Mouse (Mus musculus) cerebellum, adult 2 months (tissue): ENCODE data around the gene Hs3st2. TPM values are rescaled to one million over a fixed set of nuclear protein-coding genes. Genes with fewer than 3 reads are reported as not detected.

Experiments
- DNase-seq, 2 experiments: peaks; one replicate each; pipeline ENCODE4 v3.0.0; 2021
- H3K27ac ChIP-seq: fragments of 200-500 bp; 2 replicates; pipeline ENCODE4 v1.5.1; 2012; ENCODE audit warnings: low read length, control low read depth, inconsistent platforms; ENCODE audit not compliant: insufficient read depth
- H3K27me3 ChIP-seq: fragments of 200-500 bp; 2 replicates; pipeline ENCODE4 v1.6.1; 2012; ENCODE audit warnings: inconsistent platforms, mild to moderate bottlenecking, low read length, moderate library complexity; ENCODE audit not compliant: control insufficient read depth, insufficient read depth
- H3K4me1 ChIP-seq: fragments of 200-500 bp; 2 replicates; pipeline ENCODE4 v1.6.1; 2011; ENCODE audit warnings: low read length; ENCODE audit not compliant: control insufficient read depth, insufficient read depth
- H3K4me3 ChIP-seq: fragments of 200-500 bp; replicated peaks from 2 replicates; pipeline ENCODE3; 2011; ENCODE audit warnings: mild to moderate bottlenecking, low read depth, low read length, control low read depth; ENCODE audit not compliant: insufficient read depth
- CTCF ChIP-seq: fragments of 200-500 bp; IDR thresholded peaks from 2 replicates; pipeline ENCODE4 v1.5.1; 2011; ENCODE audit warnings: low read depth, mild to moderate bottlenecking, control low read depth, low read length, moderate library complexity, borderline replicate concordance; ENCODE audit not compliant: insufficient read depth
- POLR2A ChIP-seq: fragments of 200-500 bp; IDR thresholded peaks from 2 replicates; pipeline ENCODE4 v1.6.1; 2011; ENCODE audit warnings: low read length, control low read depth, borderline replicate concordance; ENCODE audit not compliant: insufficient read depth
- WGBS: fragments of 180-500 bp; shearing (Covaris S2); methylation state at CpG from one replicate; pipeline ENCODE4 v1.1.7; 2018; 5-methylcytosine and 5-hydroxymethylcytosine counted together
- polyA plus RNA-seq: library from polyadenylated mRNA; depleted of rRNA; stranded (reverse); fragments of >200 nt; gene quantifications from 2 replicates; pipeline ENCODE4 v1.2.3, GENCODE M21; 2012

The Hs3st2 gene
- polyA plus RNA-seq, 1 experiment, result 7.1 TPM

DNA sequence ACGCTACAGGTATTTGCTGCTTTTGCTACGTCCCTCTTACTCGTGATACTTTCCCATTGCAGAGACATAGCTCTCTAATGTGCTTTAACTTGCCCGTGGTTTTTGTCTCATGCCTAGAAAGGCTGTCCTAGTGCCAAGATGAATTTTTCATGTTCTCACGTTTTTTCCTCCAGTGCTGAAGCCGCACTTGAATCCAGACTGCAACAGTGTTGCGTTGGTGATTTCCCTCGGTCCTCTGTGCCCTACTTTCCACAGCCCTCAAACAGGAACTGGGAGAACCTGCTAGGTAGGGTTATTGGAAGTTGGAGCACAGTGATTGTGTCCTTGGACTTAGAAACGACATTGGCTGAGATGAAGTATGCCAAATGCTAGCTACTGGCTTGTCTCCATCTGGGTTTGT, 97.7 kb downstream of the Hs3st2 start:
- H3K27me3 ChIP-seq, result no peaks in the 10 kb centered on the region
- H3K4me3 ChIP-seq, result no peak overlapping the region
- peaks cover 4% of the 10 kb centered on the region; the same call in 1 of the 2 replicates for H3K4me1 ChIP-seq
- H3K27ac ChIP-seq, result no peak overlapping the region
- TF ChIP-seq CTCF (no peak), POLR2A (no peak)
- no peak for DNase-seq
- 70% methylated on average over 9 of the region's 9 CpGs for WGBS

DNA sequence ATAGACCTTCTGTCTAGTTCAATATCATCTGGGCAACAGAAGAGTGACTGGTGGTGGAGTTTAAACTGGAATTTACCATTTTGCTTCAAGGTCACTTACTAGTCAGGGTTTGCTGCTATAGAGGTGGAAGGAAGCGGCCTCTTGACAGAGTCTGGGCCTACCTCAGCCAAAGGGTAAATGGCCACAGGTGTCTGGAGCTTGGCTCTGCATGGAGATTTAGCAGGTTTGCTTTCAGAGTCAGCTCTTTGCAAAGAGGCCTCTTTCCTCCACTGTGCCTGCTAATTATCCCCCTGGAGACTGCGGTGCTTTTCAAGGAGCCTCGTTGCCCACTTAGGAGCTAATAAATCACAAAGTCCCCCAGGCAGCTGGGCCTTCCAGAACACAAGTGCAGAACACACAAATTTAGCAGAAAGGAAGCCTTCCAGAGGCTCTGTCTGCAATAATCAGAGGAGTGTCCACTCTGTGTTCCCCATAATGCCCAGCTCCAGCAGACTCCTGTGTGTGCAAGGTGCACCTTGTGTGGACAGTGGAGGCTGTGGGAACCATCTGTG, 99.9 kb downstream of the Hs3st2 start:
- WGBS, result 76% methylated on average over 3 of the region's 3 CpGs
- H3K4me3 ChIP-seq, result no peak overlapping the region
- H3K4me1 ChIP-seq, result no peaks in the 10 kb centered on the region
- no peak for DNase-seq
- TF ChIP-seq POLR2A, result no peak
- no peak for TF ChIP-seq CTCF
- H3K27me3 ChIP-seq, result no peaks in the 10 kb centered on the region
- H3K27ac ChIP-seq, result no peak overlapping the region

DNA sequence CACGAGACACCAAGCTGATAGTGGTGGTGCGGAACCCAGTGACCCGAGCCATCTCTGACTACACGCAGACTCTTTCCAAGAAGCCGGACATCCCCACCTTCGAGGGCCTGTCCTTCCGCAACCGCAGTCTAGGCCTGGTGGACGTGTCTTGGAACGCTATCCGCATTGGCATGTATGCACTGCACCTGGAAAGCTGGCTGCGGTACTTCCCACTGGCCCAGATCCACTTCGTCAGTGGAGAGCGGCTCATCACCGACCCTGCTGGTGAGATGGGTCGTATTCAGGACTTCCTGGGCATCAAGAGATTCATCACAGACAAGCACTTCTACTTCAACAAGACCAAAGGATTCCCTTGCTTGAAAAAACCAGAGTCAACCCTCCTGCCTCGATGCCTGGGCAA, 108.9 kb downstream of the Hs3st2 start:
- no peak for DNase-seq
- 53% methylated on average over 17 of the region's 17 CpGs for WGBS

DNA sequence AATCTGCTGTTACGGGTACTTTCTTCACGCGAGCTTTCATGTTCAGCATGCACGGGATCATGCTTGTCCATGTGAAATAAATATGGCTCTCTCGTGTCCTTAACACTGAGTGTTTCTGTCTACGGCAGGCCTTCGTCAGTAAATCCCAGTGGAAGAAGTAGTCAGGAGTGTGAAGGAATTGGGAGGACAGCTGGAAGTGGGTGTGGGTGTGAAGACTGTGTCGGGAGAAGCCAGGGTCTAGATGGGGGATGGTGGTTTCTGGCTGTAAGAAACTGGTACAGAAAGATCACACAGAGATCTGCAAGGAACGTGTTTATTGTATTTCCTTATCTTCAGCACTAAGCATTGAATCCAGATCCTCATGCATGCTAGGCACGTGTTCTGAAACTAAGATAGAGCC, 110.0 kb downstream of the Hs3st2 start:
- Histone ChIP-seq H3K4me1 (no peaks in the 10 kb centered on the region), H3K27me3 (no peaks in the 10 kb centered on the region), H3K27ac (no peak overlapping the region), H3K4me3 (no peak overlapping the region)
- WGBS, result 74% methylated on average over 10 of the region's 10 CpGs
- no peak for DNase-seq
- TF ChIP-seq POLR2A, result no peak
- no peak for TF ChIP-seq CTCF

More for the DNA sequence above, 108.9 kb downstream of the Hs3st2 start:
- TF ChIP-seq CTCF (no peak), POLR2A (no peak)
- H3K27ac ChIP-seq, result no peak overlapping the region
- no peak overlapping the region for H3K4me3 ChIP-seq
- no peaks in the 10 kb centered on the region for H3K4me1 ChIP-seq
- H3K27me3 ChIP-seq, result no peaks in the 10 kb centered on the region

DNA sequence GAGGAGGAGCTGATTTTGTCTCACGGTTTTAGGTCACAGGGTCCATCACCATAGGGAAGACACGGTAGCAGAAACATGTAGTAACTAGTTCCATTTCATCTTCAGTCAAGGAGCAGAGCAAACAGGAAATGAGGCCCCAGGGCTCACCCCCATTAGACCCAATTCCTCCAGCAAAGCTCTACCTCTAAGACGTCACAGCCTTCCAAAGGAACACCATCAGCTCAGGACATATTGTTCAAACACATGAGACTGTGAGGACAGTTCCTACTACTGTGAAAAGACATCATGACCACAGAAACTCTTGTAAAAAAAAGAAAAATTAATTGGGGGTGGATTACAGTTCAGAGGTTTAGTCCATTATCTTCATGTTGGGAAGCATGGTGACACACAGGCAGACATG, 125.1 kb downstream of the Hs3st2 start:
- no peak overlapping the region for H3K27ac ChIP-seq
- H3K27me3 ChIP-seq, result no peaks in the 10 kb centered on the region; the same call in 1 of the 2 replicates
- WGBS, result 77% methylated on average over 3 of the region's 3 CpGs
- DNase-seq, result no peak
- H3K4me1 ChIP-seq, result no peaks in the 10 kb centered on the region
- no peak for TF ChIP-seq POLR2A
- TF ChIP-seq CTCF, result no peak
- no peak overlapping the region for H3K4me3 ChIP-seq

DNA sequence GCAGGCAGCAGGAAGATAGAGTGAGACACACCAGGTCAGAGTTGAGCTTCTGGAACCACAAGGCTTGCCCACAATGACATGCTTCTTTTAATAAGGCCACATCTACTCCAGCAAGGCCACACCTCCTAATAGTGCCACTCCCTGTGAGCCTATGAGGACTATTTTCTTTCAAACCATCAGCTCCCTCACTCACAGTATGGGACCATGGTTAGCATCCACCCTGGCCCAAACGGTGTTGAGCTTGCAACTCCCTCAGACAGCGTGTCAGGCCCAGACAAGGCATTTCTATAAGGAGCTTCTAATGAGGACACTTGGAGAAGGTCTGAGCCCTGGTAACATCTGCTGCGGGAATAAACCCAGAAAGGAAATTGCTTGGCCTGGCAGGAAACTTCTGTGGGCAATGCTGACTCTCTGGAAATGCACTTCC, 125.5 kb downstream of the Hs3st2 start:
- H3K4me1 ChIP-seq, result no peaks in the 10 kb centered on the region
- 67% methylated on average over 3 of the region's 3 CpGs for WGBS
- no peak overlapping the region for H3K4me3 ChIP-seq
- no peak for DNase-seq
- TF ChIP-seq POLR2A (no peak), CTCF (no peak)
- H3K27me3 ChIP-seq, result no peaks in the 10 kb centered on the region; the same call in 1 of the 2 replicates
- no peak overlapping the region for H3K27ac ChIP-seq

DNA sequence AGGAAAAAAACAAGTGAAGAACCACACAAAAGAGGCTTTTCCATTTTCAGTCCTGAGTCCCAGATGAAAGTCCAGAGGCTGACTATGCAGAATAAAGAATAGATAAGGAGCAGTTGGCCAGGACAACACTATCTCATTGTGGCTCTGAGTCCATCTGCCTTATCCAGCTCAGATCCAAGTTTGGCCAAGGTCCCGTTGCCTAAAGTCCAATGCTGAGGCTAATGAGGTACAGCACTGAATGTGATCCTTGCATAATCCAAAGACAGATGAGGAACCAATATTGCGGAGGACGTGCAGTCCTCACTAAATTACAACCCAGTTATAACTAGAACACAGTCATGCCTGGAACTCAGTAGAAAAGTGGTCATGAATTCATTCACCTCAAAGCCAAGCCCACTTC, 130.5 kb downstream of the Hs3st2 start:
- TF ChIP-seq CTCF (no peak), POLR2A (no peak)
- H3K27me3 ChIP-seq, result no peaks in the 10 kb centered on the region
- WGBS, result 84% methylated on average over 3 of the region's 3 CpGs

DNA sequence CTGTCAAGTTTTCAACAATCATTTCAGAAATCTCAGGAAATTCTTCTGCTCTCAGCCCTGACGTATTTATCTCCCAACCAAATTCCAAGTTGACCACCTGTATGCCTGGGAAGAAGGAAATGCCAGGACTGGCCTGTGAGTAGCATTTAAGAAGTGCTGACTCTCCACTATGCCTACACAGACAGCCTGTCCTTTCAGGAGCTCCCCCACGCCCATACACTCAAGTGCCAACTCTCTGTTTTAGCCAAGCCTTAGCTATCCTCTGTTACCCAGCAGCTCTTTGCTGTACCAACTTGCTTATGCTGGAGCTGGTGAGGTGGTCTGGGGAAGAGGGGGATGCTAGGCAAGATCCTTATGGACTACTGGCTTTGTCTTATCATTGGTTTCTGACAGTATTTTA, 137.4 kb downstream of the Hs3st2 start:
- Histone ChIP-seq H3K27me3 (no peaks in the 10 kb centered on the region), H3K4me1 (no peaks in the 10 kb centered on the region; the same call in 1 of the 2 replicates), H3K27ac (no peak overlapping the region), H3K4me3 (no peak overlapping the region)
- WGBS, result 73% methylated on average over 2 of the region's 2 CpGs
- no peak for DNase-seq
- TF ChIP-seq POLR2A (no peak), CTCF (no peak)

More for the DNA sequence above, 130.5 kb downstream of the Hs3st2 start:
- no peak overlapping the region for H3K27ac ChIP-seq
- no peak for DNase-seq
- H3K4me1 ChIP-seq, result no peaks in the 10 kb centered on the region
- H3K4me3 ChIP-seq, result no peak overlapping the region

DNA sequence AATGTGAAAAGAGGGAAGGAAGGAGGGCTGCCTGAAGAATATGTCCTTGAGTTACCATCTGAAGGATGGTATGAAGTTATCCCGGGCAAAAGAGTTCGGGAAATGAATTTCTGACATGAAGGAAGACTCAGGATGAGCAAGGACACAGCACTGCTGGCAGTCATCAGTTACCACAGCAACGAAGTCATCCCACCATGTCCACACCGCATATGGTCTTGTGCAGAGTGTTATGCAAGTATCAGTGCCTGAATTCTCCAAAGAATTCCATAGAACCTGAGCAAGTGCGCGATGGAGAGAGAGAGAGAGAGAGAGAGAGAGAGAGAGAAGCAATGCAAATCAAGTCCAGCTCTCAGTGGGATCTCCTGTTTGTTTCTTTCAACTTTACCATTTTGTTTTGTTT, 142.0 kb downstream of the Hs3st2 start:
- TF ChIP-seq POLR2A, result no peak
- TF ChIP-seq CTCF, result no peak
- Histone ChIP-seq H3K4me1 (peaks cover 6% of the 10 kb centered on the region), H3K4me3 (no peak overlapping the region), H3K27ac (no peak overlapping the region), H3K27me3 (no peaks in the 10 kb centered on the region)
- no peak for DNase-seq
- WGBS, result 75% methylated on average over 6 of the region's 6 CpGs
